Mouse (Mus musculus) kidney, postnatal 0 days (tissue): ENCODE measurements around the gene Ndufv3. TPM values are rescaled to one million over a fixed set of nuclear protein-coding genes. Genes with fewer than 3 reads are reported as not detected.

ENCODE experiments used
- ATAC-seq: fragments of 200-750 bp; cut with Nextera tagmentation; replicated peaks from 2 replicates; pipeline ENCODE4 v1.8.0; 2017; ENCODE audit warnings: low read depth, moderate number of reproducible peaks, moderate TSS enrichment, moderate library complexity; ENCODE audit not compliant: low FRiP score
- DNase-seq: peaks from one replicate; pipeline ENCODE4 v3.0.0-alpha.2; 2016; ENCODE audit warnings: low spot score
- H3K27ac ChIP-seq: fragments of 300-500 bp; sonication (generic); 2 replicates; pipeline ENCODE4 v1.5.1; 2014; ENCODE audit warnings: mild to moderate bottlenecking
- H3K27me3 ChIP-seq: fragments of 300-500 bp; sonication (generic); 2 replicates; pipeline ENCODE4 v1.6.1; 2014; ENCODE audit warnings: low read length, mixed read lengths; ENCODE audit not compliant: insufficient read depth
- H3K36me3 ChIP-seq: fragments of 300-500 bp; sonication (generic); 2 replicates; pipeline ENCODE4 v1.6.1; 2014; ENCODE audit warnings: low read length, mixed read lengths; ENCODE audit not compliant: insufficient read depth
- H3K4me1 ChIP-seq: fragments of 300-500 bp; sonication (generic); replicated peaks from 2 replicates; pipeline ENCODE4 v1.6.1; 2014; ENCODE audit warnings: antibody characterized with exemption, low read length, mixed read lengths; ENCODE audit not compliant: insufficient read depth
- H3K4me2 ChIP-seq: fragments of 300-500 bp; sonication (generic); 2 replicates; pipeline ENCODE4 v1.6.1; 2014; ENCODE audit warnings: mild to moderate bottlenecking, low read length, moderate library complexity, mixed read lengths
- H3K4me3 ChIP-seq: fragments of 300-500 bp; sonication (generic); replicated peaks from 2 replicates; pipeline ENCODE4 v1.5.1; 2014; ENCODE audit warnings: low read depth, low read length
- H3K9ac ChIP-seq: fragments of 300-500 bp; sonication (generic); 2 replicates; pipeline ENCODE4 v1.6.1; 2014; ENCODE audit warnings: low read depth, low read length
- H3K9me3 ChIP-seq: fragments of 300-500 bp; sonication (generic); replicated peaks from 2 replicates; pipeline ENCODE4 v1.6.1; 2016; ENCODE audit warnings: low read length, inconsistent platforms, mixed read lengths
- CTCF ChIP-seq: IDR thresholded peaks from 2 replicates; pipeline ENCODE4 v1.5.1; 2016; ENCODE audit warnings: antibody characterized with exemption, low read depth, mild to moderate bottlenecking, moderate library complexity
- WGBS: fragments of 180-500 bp; shearing (Covaris S2); extraction: QIAGEN DNeasy Blood & Tissue Kit; methylation state at CpG from one replicate; pipeline ENCODE4 v1.1.7; 2014; 5-methylcytosine and 5-hydroxymethylcytosine counted together
- polyA plus RNA-seq: library from polyadenylated mRNA; unstranded; fragments of >200 nt; fragmentation: Nextera tagmentation; extraction: Ambion mirVana; gene quantifications from 2 replicates; pipeline ENCODE4 v1.2.1, GENCODE M21; 2015

Gene Ndufv3
- polyA plus RNA-seq, 1 experiment from 2014 or later: 364 TPM

DNA sequence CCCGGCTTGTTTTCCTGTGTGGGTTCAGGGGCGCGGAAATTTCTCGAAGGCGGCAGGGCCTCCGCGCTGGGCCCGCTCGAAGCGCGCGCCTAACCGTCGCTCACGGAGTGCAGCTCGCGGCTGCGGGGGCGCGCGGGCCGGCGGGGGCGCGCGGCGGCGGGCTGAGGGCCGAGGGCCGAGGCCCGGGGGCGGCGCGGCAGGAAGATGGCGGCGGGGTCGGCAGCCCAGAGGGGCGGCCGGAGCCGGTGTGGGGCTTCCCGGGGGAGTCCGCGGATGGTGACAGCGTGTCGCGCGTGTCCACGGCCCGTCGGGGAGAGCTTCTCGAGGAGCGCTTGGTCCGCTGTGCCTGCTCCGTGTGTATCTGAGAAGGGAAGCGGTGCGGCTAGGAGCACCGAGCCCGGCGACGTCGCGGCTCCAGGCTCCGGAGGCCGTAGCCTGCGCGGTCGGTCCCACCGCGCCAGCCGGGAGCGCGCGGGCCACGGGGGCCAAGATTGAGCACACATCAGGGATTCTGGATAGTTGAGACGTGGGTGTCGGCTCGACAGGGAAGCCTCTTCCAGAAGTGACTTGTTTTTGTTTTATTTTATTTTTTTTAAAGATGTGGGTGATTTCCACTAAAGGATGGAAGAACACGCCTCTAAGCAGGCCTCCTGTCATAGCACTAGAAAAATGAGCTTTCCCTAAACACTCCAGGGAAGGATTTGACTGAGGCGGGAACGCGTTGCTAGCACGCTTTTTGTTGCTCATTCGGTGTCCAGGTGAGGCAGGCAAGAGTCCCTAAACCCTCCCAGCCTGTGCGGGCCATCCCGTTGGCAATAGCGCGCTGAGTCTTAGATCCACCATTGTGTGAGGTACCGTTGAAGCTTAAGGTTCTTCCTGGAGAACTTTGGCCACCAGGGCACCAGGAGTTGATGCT, 45.5 kb downstream of the Ndufv3 start:
- ATAC-seq: peak; percentile 34
- peak overlapping the region; percentile 86 for H3K4me2 ChIP-seq
- WGBS: under 1% methylated on average over 68 of the region's 88 CpGs
- peak overlapping the region; percentile 95 for H3K9ac ChIP-seq
- peak overlapping the region; percentile 90 for H3K4me3 ChIP-seq
- H3K27ac ChIP-seq: peak overlapping the region; percentile 98
- peak; percentile 68 for DNase-seq
- no peaks in the 10 kb centered on the region for H3K27me3 ChIP-seq
- TF ChIP-seq CTCF: no peak; the same call in 1 of the 2 replicates
- H3K4me1 ChIP-seq: peaks cover 25% of the 10 kb centered on the region
- no peaks in the 10 kb centered on the region for H3K36me3 ChIP-seq
- H3K9me3 ChIP-seq: no peaks in the 10 kb centered on the region

DNA sequence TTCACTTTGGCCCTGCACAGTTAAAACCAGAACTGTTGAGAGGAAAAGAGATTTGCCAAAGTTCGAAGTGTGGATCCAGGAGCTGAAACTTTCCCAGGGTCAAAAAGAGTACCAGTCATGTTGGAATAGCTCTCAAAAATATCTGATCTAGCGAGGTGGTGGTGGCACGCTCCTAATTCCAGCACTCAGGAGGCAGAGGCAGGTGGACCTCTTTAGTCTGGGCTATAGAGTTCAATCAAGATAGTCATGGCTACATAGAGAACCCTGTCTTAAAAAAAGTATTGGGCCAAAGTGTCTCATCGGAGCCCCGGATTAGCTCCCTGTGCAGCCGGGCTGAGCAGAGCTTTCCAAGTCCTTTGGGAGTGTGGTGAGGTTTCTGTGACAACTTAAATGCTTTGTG, 46.4 kb downstream of the Ndufv3 start:
- H3K36me3 ChIP-seq: no peaks in the 10 kb centered on the region
- peak overlapping the region; percentile 86 for H3K4me2 ChIP-seq
- H3K27me3 ChIP-seq: no peaks in the 10 kb centered on the region
- ATAC-seq: no peak
- WGBS: 68% methylated on average over 6 of the region's 6 CpGs
- no peaks in the 10 kb centered on the region for H3K9me3 ChIP-seq
- peak overlapping the region; percentile 90 for H3K4me3 ChIP-seq
- no peak overlapping the region for H3K27ac ChIP-seq
- DNase-seq: no peak
- TF ChIP-seq CTCF: no peak
- peaks cover 25% of the 10 kb centered on the region for H3K4me1 ChIP-seq
- peak overlapping the region; percentile 95 for H3K9ac ChIP-seq

DNA sequence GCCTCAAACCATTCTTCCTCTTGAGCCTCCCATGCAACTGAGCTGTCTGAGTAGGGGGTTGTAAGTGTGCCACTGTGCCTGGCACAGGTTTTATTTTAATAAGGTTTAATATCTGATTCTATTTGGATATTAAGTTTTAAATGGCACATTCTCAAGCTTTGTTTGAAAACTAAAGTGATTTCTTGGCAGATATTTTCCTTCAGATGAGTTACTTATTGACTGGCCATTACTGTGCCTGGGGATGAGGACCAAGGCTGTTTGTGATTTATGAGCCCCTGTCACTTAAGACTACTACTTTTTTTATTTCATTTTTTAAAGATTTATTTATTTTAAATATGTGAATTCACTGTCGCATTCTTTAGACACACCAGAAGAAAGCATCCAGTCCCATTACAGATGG, 49.8 kb downstream of the Ndufv3 start:
- Histone ChIP-seq H3K4me1 (peaks cover 18% of the 10 kb centered on the region), H3K4me2 (no peak overlapping the region), H3K27ac (0 out of 2 replicates have a peak overlapping the region, but pooled peaks have one; percentile 26), H3K9ac (no peak overlapping the region), H3K9me3 (no peaks in the 10 kb centered on the region), H3K36me3 (no peaks in the 10 kb centered on the region), H3K4me3 (no peak overlapping the region), H3K27me3 (no peaks in the 10 kb centered on the region)
- TF ChIP-seq CTCF: no peak
- WGBS: 84% methylated on average over 1 of the region's 1 CpGs
- no peak for DNase-seq
- no peak for ATAC-seq

DNA sequence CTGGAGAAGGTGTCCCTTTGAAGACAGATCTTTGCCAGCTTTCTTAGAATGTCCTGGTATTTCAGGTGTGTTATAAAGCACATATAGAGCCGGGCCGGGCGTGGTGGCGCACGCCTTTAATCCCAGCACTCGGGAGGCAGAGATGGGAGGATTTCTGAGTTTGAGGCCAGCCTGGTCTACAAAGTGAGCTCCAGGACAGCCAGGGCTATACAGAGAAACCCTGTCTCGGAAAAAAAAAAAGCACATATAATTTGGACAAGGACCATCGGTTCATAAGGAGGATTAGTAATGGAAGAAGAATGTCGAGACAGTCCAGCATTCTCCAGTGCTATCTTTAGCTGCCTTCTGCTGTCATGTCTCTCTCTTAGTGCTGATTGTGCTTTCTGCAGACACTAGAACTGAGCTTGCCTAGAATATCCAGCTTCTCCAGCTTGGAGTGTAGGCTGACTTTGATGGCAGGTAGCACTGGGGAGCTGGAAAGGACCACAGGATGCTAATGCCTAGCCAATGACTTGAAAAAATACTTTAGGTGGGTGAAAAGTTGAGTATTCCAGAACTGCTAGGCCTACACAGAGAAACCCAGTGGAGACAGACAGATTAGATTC, 50.5 kb downstream of the Ndufv3 start:
- Histone ChIP-seq H3K9me3 (no peaks in the 10 kb centered on the region), H3K36me3 (no peaks in the 10 kb centered on the region), H3K4me1 (peaks cover 18% of the 10 kb centered on the region), H3K9ac (no peak overlapping the region), H3K27me3 (no peaks in the 10 kb centered on the region), H3K27ac (no peak overlapping the region), H3K4me3 (no peak overlapping the region), H3K4me2 (no peak overlapping the region)
- 87% methylated on average over 9 of the region's 9 CpGs for WGBS
- ATAC-seq: peak; percentile 90
- TF ChIP-seq CTCF: no peak
- DNase-seq: peak; percentile 60

DNA sequence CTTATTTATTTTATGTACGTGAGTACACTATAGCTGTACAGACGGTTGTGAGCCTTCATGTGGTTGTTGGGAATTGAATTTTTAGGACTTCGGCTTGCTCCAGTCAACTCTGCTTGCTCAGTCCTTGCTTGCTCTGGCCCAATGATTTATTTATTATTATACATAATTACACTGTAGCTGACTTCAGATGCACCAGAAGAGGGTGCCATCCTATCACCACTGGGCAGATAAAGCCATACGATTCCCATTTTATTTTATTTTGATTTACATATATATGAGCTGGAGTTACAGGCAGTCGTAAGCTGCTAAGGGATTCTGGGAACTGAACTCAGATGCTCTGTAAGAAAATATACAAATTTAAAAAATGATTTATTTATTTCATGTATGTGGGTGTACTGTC, 51.8 kb downstream of the Ndufv3 start:
- Histone ChIP-seq H3K4me1 (peaks cover 10% of the 10 kb centered on the region), H3K4me2 (no peak overlapping the region), H3K9me3 (no peaks in the 10 kb centered on the region), H3K27me3 (no peaks in the 10 kb centered on the region), H3K9ac (no peak overlapping the region), H3K27ac (no peak overlapping the region), H3K4me3 (no peak overlapping the region), H3K36me3 (no peaks in the 10 kb centered on the region)
- WGBS: 86% methylated on average over 5 of the region's 5 CpGs
- ATAC-seq (no peak), DNase-seq (no peak)
- peak; percentile 49 for TF ChIP-seq CTCF

DNA sequence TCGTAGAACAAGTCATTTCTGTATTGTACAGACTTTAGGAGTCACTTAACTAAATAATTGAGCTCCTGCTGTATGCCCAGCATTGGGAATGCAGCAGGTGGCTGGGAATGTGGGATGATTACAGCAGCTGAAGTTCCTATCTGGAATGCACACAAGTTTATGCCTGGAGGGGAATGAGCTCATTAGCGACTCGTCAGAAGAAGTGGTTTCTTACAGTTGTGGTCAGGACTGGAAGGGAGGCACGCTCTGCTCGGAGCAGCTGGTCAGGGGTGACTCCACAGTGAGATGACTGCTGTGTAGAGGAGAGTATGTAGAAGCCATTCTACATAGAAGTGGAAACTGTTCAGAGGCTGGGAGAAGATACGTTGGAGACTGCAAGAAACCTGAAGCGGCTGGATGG, 54.7 kb downstream of the Ndufv3 start:
- Histone ChIP-seq H3K4me3 (no peak overlapping the region), H3K36me3 (no peaks in the 10 kb centered on the region), H3K27me3 (no peaks in the 10 kb centered on the region), H3K4me2 (no peak overlapping the region), H3K9ac (no peak overlapping the region), H3K9me3 (no peaks in the 10 kb centered on the region), H3K4me1 (no peaks in the 10 kb centered on the region), H3K27ac (no peak overlapping the region)
- DNase-seq (no peak), ATAC-seq (no peak)
- 74% methylated on average over 7 of the region's 7 CpGs for WGBS
- TF ChIP-seq CTCF: no peak
